Mouse (Mus musculus) hematopoietic stem cell, adult 5-6 weeks (primary cell): ENCODE measurements around the gene Slc28a3. TPM values are rescaled to one million over a fixed set of nuclear protein-coding genes. Genes with fewer than 3 reads are reported as not detected.

Experiments used
- ATAC-seq, 2 experiments: fragments of 125-278 bp in 1 of 2; replicated peaks in 1 of 2; 2 replicates each; pipeline ENCODE4 v1.8.0; 2016 to 2017; ENCODE audit warnings: inconsistent platforms in 2 of 2, mild to moderate bottlenecking in 2 of 2, moderate number of reproducible peaks in 2 of 2, low read depth in 1 of 2, moderate TSS enrichment in 1 of 2; ENCODE audit not compliant: low FRiP score in 2 of 2, poor library complexity in 2 of 2, severe bottlenecking in 2 of 2, insufficient read depth in 1 of 2, low TSS enrichment in 1 of 2
- total RNA-seq: library from RNA; stranded (forward); fragments of 172-1452, 232-1000 nt; gene quantifications from 2 replicates; pipeline ENCODE4 v1.2.3, GENCODE M21; 2017

The Slc28a3 gene
- total RNA-seq, 1 experiment from 2014 or later: 0.89 TPM

- ATAC-seq: peak; percentile 54 to 62; a peak in 3 of 4 replicates
Measured at GRCm38 (mm10) chr13:58589517-58589858, 21.2 kb downstream of the Slc28a3 start.

- ATAC-seq: no peak
Measured at GRCm38 (mm10) chr13:58588655-58589516, 21.8 kb downstream of the Slc28a3 start.

- no peak for ATAC-seq
Measured at GRCm38 (mm10) chr13:58587962-58588361, 22.7 kb downstream of the Slc28a3 start.

- no peak for ATAC-seq
Measured at GRCm38 (mm10) chr13:58566181-58566580, 44.5 kb downstream of the Slc28a3 start.

GRCm38 (mm10) chr13:58560497-58561138, 50.1 kb downstream of the Slc28a3 start:
- ATAC-seq: no peak

DNA sequence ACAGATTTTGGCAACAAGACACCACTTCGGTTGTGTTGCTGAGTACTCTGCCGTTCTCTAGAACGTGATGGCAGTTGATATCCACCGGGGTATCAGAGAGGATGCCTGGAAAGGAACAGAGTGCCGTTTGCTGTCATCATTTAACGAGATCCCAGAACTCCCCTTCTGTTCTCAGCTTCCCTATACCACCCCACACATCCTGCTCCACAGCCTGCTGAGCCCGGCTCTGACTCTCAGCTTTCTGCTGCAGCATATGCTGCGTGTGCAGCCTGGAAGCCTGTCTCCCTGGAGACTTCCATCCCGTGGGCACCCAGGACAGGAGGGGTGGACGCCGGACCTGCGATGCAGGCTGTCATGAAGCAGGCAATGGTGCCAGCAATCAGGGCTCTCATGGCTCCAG, 52.5 kb downstream of the Slc28a3 start:
- ATAC-seq: no peak

DNA sequence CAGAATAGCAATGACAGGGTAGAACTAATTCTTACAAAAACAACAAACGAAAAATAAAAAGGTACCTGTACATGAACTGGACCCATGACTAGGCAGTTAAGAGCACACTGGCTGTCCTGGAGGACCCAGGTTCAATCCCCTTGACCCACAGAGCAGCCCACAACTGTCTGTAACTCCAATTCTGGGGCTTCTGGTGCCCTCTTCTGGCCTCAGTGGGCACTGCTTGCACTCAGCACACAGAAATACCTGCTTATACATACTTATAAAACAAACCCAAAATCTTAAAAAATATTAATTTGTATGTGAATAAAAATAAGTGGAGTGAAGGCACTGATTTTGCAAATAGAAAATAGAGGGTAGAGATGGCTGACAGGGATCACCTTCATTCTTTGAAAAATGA, 54.7 kb downstream of the Slc28a3 start:
- ATAC-seq: no peak

DNA sequence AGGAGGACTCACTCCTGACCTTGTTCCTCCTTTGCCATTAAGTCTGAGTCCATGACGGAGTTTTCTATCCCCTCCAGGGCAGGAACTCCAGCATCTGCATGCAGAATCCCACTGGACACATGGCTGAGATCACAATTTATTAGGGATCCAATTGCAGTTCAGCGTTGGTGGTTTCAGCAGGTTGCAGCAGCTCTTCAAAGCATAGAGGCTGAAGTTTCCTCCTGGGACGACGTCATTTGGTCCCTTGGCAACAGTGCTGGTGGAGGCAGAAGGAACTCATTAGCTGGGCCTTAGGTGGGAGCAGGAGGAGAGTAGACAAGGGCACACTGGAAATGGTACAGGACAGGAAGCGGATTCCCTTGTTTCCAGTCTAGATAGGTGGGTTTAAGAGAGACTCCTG, 55.1 kb downstream of the Slc28a3 start:
- no peak for ATAC-seq

- no peak for ATAC-seq
Measured at GRCm38 (mm10) chr13:58551924-58552323, 58.8 kb downstream of the Slc28a3 start.

GRCm38 (mm10) chr13:58547570-58547969, 63.1 kb downstream of the Slc28a3 start:
- ATAC-seq: no peak

- no peak for ATAC-seq
Measured at GRCm38 (mm10) chr13:58543688-58544408, 66.8 kb downstream of the Slc28a3 start.

DNA sequence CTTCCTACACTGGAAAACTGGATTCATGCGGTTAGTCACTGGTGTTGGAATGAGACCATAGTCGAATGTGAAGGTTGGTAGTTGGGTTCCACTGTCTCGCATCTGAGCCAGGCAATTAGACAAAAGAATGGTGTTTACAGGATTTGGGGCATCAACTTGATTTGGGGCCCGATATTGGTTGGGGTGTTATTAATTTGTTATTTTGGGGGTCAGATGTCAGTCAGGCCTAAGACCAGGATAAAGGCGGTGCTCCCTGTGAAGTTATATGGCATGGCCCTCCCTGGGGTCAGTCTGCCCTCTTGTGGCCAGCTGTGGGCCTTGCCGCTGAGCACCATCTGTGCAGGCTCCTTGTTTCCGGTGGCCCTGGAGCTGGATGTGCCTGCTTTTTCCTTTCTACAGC, 67.6 kb downstream of the Slc28a3 start:
- ATAC-seq: peak; percentile 75 to 88

DNA sequence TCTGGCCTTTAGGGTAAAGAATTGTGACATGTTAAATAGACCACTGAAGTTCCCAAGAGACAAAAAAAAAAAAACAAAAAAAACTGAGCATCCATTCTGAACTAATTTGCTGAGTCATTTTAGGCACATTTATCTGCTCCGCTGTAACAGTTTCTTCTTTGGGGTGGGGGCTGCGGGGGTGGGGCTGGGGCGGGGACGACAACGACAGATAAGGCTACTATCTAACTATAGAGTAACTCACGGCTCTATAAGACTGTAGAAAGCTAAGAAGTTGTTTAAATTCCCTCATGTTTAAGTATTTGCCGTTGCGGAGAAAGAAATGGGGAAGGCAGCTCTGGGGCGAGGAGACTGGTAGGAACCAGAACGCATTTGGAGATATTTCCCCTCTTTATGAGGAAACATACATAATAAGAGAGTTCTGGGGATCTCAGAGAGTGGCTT, 68.1 kb downstream of the Slc28a3 start:
- ATAC-seq: no peak

DNA sequence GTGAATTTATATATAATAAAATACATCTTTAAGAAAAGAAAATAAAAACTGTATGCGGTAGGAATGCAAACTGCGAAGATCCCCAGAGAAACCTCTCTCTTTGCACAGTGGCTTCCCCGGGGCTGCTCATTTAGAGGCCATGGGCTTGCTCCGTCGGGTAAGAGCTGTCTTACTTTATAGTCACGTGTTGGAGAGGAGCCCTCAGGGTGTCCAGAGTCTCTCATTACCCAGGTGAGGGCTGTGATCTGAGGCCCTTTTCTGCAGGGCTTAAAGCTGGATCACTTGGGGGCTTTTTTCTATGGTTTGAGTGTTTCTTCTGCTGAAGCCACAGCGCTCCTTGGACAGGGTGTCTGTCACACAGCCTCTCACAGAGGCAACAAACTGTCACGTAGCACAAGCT, 68.5 kb downstream of the Slc28a3 start:
- ATAC-seq: no peak

GRCm38 (mm10) chr13:58541620-58542019, 69.1 kb downstream of the Slc28a3 start:
- ATAC-seq: no peak

- ATAC-seq: no peak
Measured at GRCm38 (mm10) chr13:58538966-58539365, 71.7 kb downstream of the Slc28a3 start.

- ATAC-seq: no peak
Measured at GRCm38 (mm10) chr13:58538366-58538765, 72.3 kb downstream of the Slc28a3 start.

DNA sequence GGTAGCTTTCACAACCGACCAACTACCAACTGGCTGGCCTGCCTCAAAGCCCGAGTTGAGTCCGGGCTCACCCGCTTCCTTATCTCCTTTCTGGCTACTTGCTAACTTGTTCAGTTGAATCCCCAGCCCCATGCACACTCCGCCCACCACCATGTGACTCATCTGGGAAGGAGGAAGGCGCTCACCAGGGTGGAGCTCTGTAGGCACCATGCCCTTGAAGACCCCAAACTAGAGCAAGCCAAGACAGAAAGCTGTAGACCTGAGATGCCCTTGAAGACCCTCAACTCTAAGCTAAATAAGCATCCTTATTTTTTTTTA, 72.8 kb downstream of the Slc28a3 start:
- no peak for ATAC-seq
